Mouse (Mus musculus): ENCODE data around the gene Olfr325. TPM values are rescaled to one million over a fixed set of nuclear protein-coding genes. Genes with fewer than 3 reads are reported as not detected.

Gene Olfr325
- polyA plus RNA-seq, 1 experiment from 2014 or later = not detected

Other genes starting within 250 kb of the Olfr325 start
- gene Zfp672, start 247.4 kb upstream of the Olfr325 start, polyA plus RNA-seq (2016; fragmentation: Nextera tagmentation; extraction: Ambion mirVana) = 38.7 and 40.8 TPM in 2 replicates
- gene Sh3bp5l, start 247.0 kb upstream of the Olfr325 start, polyA plus RNA-seq (2016; fragmentation: Nextera tagmentation; extraction: Ambion mirVana) = 38.2 and 40.6 TPM in 2 replicates
- gene Lypd8, start 198.7 kb upstream of the Olfr325 start, polyA plus RNA-seq (2016; fragmentation: Nextera tagmentation; extraction: Ambion mirVana) = not detected in 2 replicates
- not detected in 2 replicates for gene 1810065E05Rik, start 156.6 kb upstream of the Olfr325 start, polyA plus RNA-seq (2016; fragmentation: Nextera tagmentation; extraction: Ambion mirVana)
- not detected in 2 replicates for gene Gm12253, start 145.2 kb upstream of the Olfr325 start, polyA plus RNA-seq (2016; fragmentation: Nextera tagmentation; extraction: Ambion mirVana)
- not detected in 2 replicates for gene Lypd9, start 124.8 kb upstream of the Olfr325 start, polyA plus RNA-seq (2016; fragmentation: Nextera tagmentation; extraction: Ambion mirVana)
- gene Olfr30, start 115.5 kb upstream of the Olfr325 start, polyA plus RNA-seq (2016; fragmentation: Nextera tagmentation; extraction: Ambion mirVana) = not detected in 2 replicates
- not detected in 2 replicates for gene Olfr332, start 85.2 kb upstream of the Olfr325 start, polyA plus RNA-seq (2016; fragmentation: Nextera tagmentation; extraction: Ambion mirVana)
- gene Olfr331, start 75.2 kb upstream of the Olfr325 start, polyA plus RNA-seq (2016; fragmentation: Nextera tagmentation; extraction: Ambion mirVana) = not detected in 2 replicates
- not detected in 2 replicates for gene Olfr330, start 42.9 kb upstream of the Olfr325 start, polyA plus RNA-seq (2016; fragmentation: Nextera tagmentation; extraction: Ambion mirVana)
- gene Olfr329-ps, start 31.3 kb upstream of the Olfr325 start, polyA plus RNA-seq (2016; fragmentation: Nextera tagmentation; extraction: Ambion mirVana) = not detected in 2 replicates
- 0.08 TPM in 1 of 2 replicates, not detected in the other for gene Olfr328, start 22.1 kb upstream of the Olfr325 start, polyA plus RNA-seq (2016; fragmentation: Nextera tagmentation; extraction: Ambion mirVana)
- gene Olfr224, start 7.2 kb upstream of the Olfr325 start, polyA plus RNA-seq (2016; fragmentation: Nextera tagmentation; extraction: Ambion mirVana) = not detected in 2 replicates
- gene Olfr324, start 17.4 kb downstream of the Olfr325 start, polyA plus RNA-seq (2016; fragmentation: Nextera tagmentation; extraction: Ambion mirVana) = not detected in 2 replicates
- not detected in 2 replicates for gene 2210407C18Rik, start 38.3 kb downstream of the Olfr325 start, polyA plus RNA-seq (2016; fragmentation: Nextera tagmentation; extraction: Ambion mirVana)
- gene Olfr323, start 52.8 kb downstream of the Olfr325 start, polyA plus RNA-seq (2016; fragmentation: Nextera tagmentation; extraction: Ambion mirVana) = not detected in 2 replicates
- gene Trim58, start 62.7 kb downstream of the Olfr325 start, polyA plus RNA-seq (2016; fragmentation: Nextera tagmentation; extraction: Ambion mirVana) = 0.26 and 0.60 TPM in 2 replicates
- gene Olfr322, start 81.1 kb downstream of the Olfr325 start, polyA plus RNA-seq (2016; fragmentation: Nextera tagmentation; extraction: Ambion mirVana) = not detected in 2 replicates
- not detected in 2 replicates for gene Olfr320, start 103.4 kb downstream of the Olfr325 start, polyA plus RNA-seq (2016; fragmentation: Nextera tagmentation; extraction: Ambion mirVana)
- not detected in 2 replicates for gene Olfr319, start 121.4 kb downstream of the Olfr325 start, polyA plus RNA-seq (2016; fragmentation: Nextera tagmentation; extraction: Ambion mirVana)
- gene Olfr318, start 146.3 kb downstream of the Olfr325 start, polyA plus RNA-seq (2016; fragmentation: Nextera tagmentation; extraction: Ambion mirVana) = not detected in 2 replicates
- gene Olfr317, start 161.5 kb downstream of the Olfr325 start, polyA plus RNA-seq (2016; fragmentation: Nextera tagmentation; extraction: Ambion mirVana) = not detected in 2 replicates
- gene Olfr316, start 175.0 kb downstream of the Olfr325 start, polyA plus RNA-seq (2016; fragmentation: Nextera tagmentation; extraction: Ambion mirVana) = not detected in 2 replicates
- not detected in 2 replicates for gene Olfr315, start 195.5 kb downstream of the Olfr325 start, polyA plus RNA-seq (2016; fragmentation: Nextera tagmentation; extraction: Ambion mirVana)
- gene Olfr314, start 205.2 kb downstream of the Olfr325 start, polyA plus RNA-seq (2016; fragmentation: Nextera tagmentation; extraction: Ambion mirVana) = not detected in 2 replicates
- gene Fam183b, start 224.2 kb downstream of the Olfr325 start, polyA plus RNA-seq (2016; fragmentation: Nextera tagmentation; extraction: Ambion mirVana) = 0.42 and 0.59 TPM in 2 replicates
- not detected in 2 replicates for gene Olfr313, start 237.3 kb downstream of the Olfr325 start, polyA plus RNA-seq (2016; fragmentation: Nextera tagmentation; extraction: Ambion mirVana)